Mouse (Mus musculus): ENCODE data around the gene Smim7. TPM values are rescaled to one million over a fixed set of nuclear protein-coding genes. Genes with fewer than 3 reads are reported as not detected.
A peak's percentile ranks its signal among the peaks of the same experiment; 100 is the strongest.

Gene Smim7
- polyA plus RNA-seq, 1 experiment from 2014 or later: 151 TPM

DNA sequence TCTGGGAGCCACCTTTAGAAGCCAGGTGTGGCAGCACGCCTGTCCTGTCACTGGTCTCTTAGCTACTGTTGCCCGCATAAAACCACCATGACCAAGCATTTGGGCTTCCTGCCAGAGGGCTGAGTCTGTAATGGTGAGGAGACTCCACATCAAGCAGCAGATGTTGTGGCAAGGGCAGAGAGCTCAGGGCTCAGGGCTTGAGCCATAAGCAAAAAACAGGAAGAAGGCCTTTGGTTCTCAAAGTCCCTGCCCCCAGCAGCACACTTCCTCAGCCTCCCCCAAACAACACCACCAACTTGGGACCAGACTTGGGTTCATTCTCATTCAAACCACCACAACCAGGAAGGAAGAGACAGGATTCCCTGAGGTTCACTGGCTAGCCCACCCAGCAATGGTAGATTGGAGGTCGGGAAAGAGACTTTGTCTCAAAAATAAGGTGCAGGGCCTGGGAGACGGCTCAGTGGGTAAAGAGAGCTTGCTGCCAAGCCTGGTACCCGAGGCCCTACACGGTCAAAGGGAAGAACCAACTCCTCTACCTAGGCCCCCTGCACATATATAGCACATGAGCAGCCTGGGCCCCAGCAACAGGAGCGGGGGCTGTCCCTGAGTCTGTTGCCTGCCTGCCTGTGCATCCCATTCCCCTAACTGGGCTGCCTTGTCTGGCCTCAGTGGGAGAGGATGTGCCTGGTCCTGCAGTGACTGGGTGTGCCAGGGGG, 12.3 kb upstream of the Smim7 start:
- Histone ChIP-seq H3K27me3 (ENCODE audit: insufficient read depth, low read length) (no peaks in the 10 kb centered on the region), H3K4me3 (replicated peaks; ENCODE audit: low read depth, low read length) (no peak overlapping the region), H3K9me3 (replicated peaks; ENCODE audit: low read length) (no peaks in the 10 kb centered on the region), H3K27ac (no peak overlapping the region), H3K4me2 (ENCODE audit: low read length) (no peak overlapping the region), H3K9ac (ENCODE audit: low read depth, low read length) (no peak overlapping the region), H3K4me1 (replicated peaks; ENCODE audit: insufficient read depth, low read length) (no peaks in the 10 kb centered on the region), H3K36me3 (ENCODE audit: insufficient read depth, low read length) (0 out of 2 replicates have a peak, but pooled peaks cover 3% of the 10 kb centered on the region)
- ATAC-seq (replicated peaks; ENCODE audit: low FRiP score, low read depth) (no peak), DNase-seq (ENCODE audit: low spot score) (no peak)
- no peak for TF ChIP-seq CTCF (IDR thresholded peaks at IDR 0.05; ENCODE audit: low read depth)
- 85% methylated on average over 7 of the region's 7 CpGs for WGBS

DNA sequence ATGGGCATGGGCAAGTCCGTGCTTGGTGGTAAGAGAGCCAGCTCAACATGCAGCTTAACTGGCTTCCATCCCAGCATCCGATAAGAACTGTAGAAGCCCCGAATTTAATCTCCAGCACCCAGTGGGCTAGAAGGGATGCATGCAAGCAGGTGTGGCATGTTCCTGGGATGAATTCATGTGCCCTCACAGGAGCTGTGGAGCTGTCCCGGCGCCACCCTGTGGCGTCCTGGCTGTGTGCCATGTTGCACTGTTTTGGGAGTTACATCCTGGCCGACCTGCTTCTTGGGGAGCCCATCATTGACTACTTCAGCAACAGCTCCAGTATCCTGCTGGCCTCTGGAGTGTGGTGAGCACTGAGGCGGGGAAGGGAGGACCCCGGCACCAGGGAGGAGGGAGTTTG, 8.5 kb upstream of the Smim7 start:
- Histone ChIP-seq H3K27ac (no peak overlapping the region), H3K9me3 (replicated peaks; ENCODE audit: low read length) (no peaks in the 10 kb centered on the region)
- 76% methylated on average over 9 of the region's 9 CpGs for WGBS

DNA sequence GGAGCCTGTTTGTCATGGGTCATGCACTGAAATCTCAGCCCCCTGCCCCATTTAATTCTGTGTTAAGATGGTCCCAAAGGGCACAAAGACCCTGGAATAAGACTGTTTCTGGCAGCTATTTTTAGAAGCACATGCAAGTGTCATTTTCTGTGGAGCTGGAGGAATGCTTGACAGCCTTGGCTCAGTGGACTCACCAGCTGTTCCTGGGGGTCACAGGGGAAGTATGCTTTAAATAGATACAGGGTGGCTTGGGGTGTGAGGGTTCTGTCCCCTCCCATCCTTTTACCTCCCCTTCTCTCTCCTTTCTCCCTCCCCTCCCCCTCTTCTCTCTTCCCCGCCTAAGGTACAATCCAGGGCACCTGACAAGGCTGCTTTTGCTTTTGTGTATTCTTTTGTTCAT, 7.1 kb upstream of the Smim7 start:
- no peak for DNase-seq (ENCODE audit: low spot score)

More for the DNA sequence above, 8.5 kb upstream of the Smim7 start:
- Histone ChIP-seq H3K4me1 (replicated peaks; ENCODE audit: insufficient read depth, low read length) (no peaks in the 10 kb centered on the region), H3K27me3 (ENCODE audit: insufficient read depth, low read length) (no peaks in the 10 kb centered on the region), H3K4me3 (replicated peaks; ENCODE audit: low read depth, low read length) (no peak overlapping the region), H3K9ac (ENCODE audit: low read depth, low read length) (no peak overlapping the region), H3K36me3 (ENCODE audit: insufficient read depth, low read length) (0 out of 2 replicates have a peak, but pooled peaks cover 3% of the 10 kb centered on the region), H3K4me2 (ENCODE audit: low read length) (no peak overlapping the region)
- DNase-seq (ENCODE audit: low spot score) (no peak), ATAC-seq (replicated peaks; ENCODE audit: low FRiP score, low read depth) (no peak)
- peak; percentile 16; the same call in 1 of the 2 replicates for TF ChIP-seq CTCF (IDR thresholded peaks at IDR 0.05; ENCODE audit: low read depth)

DNA sequence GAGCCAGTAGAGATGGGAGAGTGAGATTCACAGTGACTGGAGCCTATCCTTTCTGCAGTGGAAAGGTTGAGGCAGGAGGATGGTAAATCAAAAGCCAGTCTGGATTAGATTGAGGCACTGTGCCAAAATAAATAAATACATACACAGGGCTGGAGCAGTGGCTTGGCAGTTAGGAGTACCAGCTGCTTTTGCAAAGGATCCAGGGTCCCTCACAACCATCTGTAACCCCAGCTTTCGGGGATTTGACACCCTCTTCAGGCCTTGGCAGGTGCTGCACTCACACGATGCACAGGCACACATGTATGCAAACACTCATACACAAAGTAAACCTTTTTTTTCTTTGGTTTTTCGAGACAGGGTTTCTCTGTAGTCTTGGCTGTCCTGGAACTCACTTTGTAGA, 6.4 kb upstream of the Smim7 start:
- H3K9me3 ChIP-seq (replicated peaks; ENCODE audit: low read length): no peaks in the 10 kb centered on the region
- 82% methylated on average over 3 of the region's 3 CpGs for WGBS
- H3K27ac ChIP-seq: no peak overlapping the region
- 0 out of 2 replicates have a peak, but pooled peaks cover 6% of the 10 kb centered on the region for H3K4me1 ChIP-seq (replicated peaks; ENCODE audit: insufficient read depth, low read length)
- H3K36me3 ChIP-seq (ENCODE audit: insufficient read depth, low read length): 0 out of 2 replicates have a peak, but pooled peaks cover 3% of the 10 kb centered on the region
- DNase-seq (ENCODE audit: low spot score) (no peak), ATAC-seq (replicated peaks; ENCODE audit: low FRiP score, low read depth) (no peak)
- no peak overlapping the region for H3K4me2 ChIP-seq (ENCODE audit: low read length)
- no peak overlapping the region for H3K9ac ChIP-seq (ENCODE audit: low read depth, low read length)
- no peaks in the 10 kb centered on the region for H3K27me3 ChIP-seq (ENCODE audit: insufficient read depth, low read length)
- no peak overlapping the region for H3K4me3 ChIP-seq (replicated peaks; ENCODE audit: low read depth, low read length)
- TF ChIP-seq CTCF (IDR thresholded peaks at IDR 0.05; ENCODE audit: low read depth): no peak

More for the DNA sequence above, 7.1 kb upstream of the Smim7 start:
- H3K9ac ChIP-seq (ENCODE audit: low read depth, low read length): no peak overlapping the region
- H3K4me3 ChIP-seq (replicated peaks; ENCODE audit: low read depth, low read length): no peak overlapping the region
- ATAC-seq (replicated peaks; ENCODE audit: low FRiP score, low read depth): no peak
- TF ChIP-seq CTCF (IDR thresholded peaks at IDR 0.05; ENCODE audit: low read depth): no peak
- 60% methylated on average over 1 of the region's 1 CpGs for WGBS
- no peaks in the 10 kb centered on the region for H3K9me3 ChIP-seq (replicated peaks; ENCODE audit: low read length)
- 0 out of 2 replicates have a peak, but pooled peaks cover 1% of the 10 kb centered on the region for H3K4me1 ChIP-seq (replicated peaks; ENCODE audit: insufficient read depth, low read length)
- 0 out of 2 replicates have a peak, but pooled peaks cover 3% of the 10 kb centered on the region for H3K36me3 ChIP-seq (ENCODE audit: insufficient read depth, low read length)
- H3K27ac ChIP-seq: no peak overlapping the region
- H3K27me3 ChIP-seq (ENCODE audit: insufficient read depth, low read length): no peaks in the 10 kb centered on the region
- H3K4me2 ChIP-seq (ENCODE audit: low read length): no peak overlapping the region

DNA sequence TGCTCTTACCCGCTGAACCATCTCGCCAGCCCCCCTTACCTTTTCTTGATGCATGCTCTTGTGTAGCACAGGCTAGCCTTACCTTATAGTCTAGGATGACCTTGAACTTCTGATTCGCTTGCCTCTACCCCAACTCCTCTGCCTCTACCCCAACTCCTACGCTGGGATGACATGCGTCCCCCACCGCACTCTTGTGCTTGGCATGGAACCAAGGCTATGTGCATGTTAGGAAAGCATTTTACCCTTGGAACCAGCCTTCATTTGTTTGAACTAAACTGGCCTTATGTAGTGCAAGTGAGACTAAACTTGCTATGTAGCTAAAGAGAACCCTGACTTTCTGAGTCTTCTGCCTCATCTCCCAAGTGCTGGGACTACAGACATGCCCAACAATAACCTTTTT, 5.0 kb upstream of the Smim7 start:
- ATAC-seq (replicated peaks; ENCODE audit: low FRiP score, low read depth) (no peak), DNase-seq (ENCODE audit: low spot score) (no peak)
- Histone ChIP-seq H3K27me3 (ENCODE audit: insufficient read depth, low read length) (no peaks in the 10 kb centered on the region), H3K4me1 (replicated peaks; ENCODE audit: insufficient read depth, low read length) (0 out of 2 replicates have a peak, but pooled peaks cover 8% of the 10 kb centered on the region), H3K27ac (no peak overlapping the region), H3K9me3 (replicated peaks; ENCODE audit: low read length) (no peaks in the 10 kb centered on the region), H3K4me2 (ENCODE audit: low read length) (no peak overlapping the region), H3K4me3 (replicated peaks; ENCODE audit: low read depth, low read length) (no peak overlapping the region), H3K9ac (ENCODE audit: low read depth, low read length) (no peak overlapping the region), H3K36me3 (ENCODE audit: insufficient read depth, low read length) (0 out of 2 replicates have a peak, but pooled peaks cover 3% of the 10 kb centered on the region)
- TF ChIP-seq CTCF (IDR thresholded peaks at IDR 0.05; ENCODE audit: low read depth): no peak
- 94% methylated on average over 6 of the region's 6 CpGs for WGBS

DNA sequence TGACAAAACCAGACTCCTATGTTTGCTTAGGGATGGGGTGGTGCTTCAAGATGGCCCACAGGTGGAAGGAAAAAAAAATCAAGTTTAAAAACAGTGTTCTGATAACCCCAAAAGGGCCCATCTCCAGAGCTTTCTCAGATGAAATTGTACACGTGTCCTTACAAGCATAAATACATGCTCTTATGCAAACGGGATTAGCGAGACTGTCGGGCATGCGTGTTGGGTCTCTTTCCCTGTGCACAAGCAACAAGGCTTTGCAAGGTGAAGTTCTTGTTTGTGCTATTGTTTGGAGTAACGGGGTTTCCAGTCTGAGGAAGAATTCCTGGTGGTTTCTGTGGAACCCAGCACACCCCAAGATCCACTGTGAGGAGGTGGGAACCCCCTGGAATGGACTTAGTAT, 2.6 kb upstream of the Smim7 start:
- H3K9ac ChIP-seq (ENCODE audit: low read depth, low read length): no peak overlapping the region
- DNase-seq (ENCODE audit: low spot score): no peak
- WGBS: 82% methylated on average over 6 of the region's 6 CpGs
- no peak overlapping the region for H3K4me2 ChIP-seq (ENCODE audit: low read length)
- no peak for ATAC-seq (replicated peaks; ENCODE audit: low FRiP score, low read depth)
- H3K9me3 ChIP-seq (replicated peaks; ENCODE audit: low read length): no peaks in the 10 kb centered on the region
- 0 out of 2 replicates have a peak, but pooled peaks cover 15% of the 10 kb centered on the region for H3K4me1 ChIP-seq (replicated peaks; ENCODE audit: insufficient read depth, low read length)
- TF ChIP-seq CTCF (IDR thresholded peaks at IDR 0.05; ENCODE audit: low read depth): no peak
- peaks cover 6% of the 10 kb centered on the region; the same call in 1 of the 2 replicates for H3K36me3 ChIP-seq (ENCODE audit: insufficient read depth, low read length)
- no peak overlapping the region for H3K27ac ChIP-seq
- no peaks in the 10 kb centered on the region for H3K27me3 ChIP-seq (ENCODE audit: insufficient read depth, low read length)
- H3K4me3 ChIP-seq (replicated peaks; ENCODE audit: low read depth, low read length): no peak overlapping the region
